Mouse (Mus musculus): ENCODE measurements around the gene Snf8.

DNA sequence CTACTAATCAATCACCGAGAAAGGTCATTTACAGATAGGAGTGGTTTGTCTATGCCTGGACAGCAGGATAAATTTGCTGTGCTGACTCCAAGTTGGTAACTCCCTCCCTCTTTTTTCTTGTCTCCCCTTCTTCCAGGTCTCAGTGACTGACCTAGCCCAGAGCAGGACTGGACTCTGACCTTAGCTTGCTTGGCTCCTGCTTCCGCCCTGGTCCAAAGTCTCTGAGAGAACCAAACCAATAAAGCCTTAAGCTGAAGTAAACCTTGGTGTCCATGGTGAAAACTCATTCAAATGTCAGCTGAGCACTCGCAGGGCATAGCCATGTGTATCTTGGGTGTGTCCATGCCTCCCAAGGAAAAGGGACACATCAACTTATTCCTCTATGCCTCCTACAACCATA, 4.1 kb upstream of the Snf8 start:
- no peak for TF ChIP-seq CTCF (IDR thresholded peaks at IDR 0.05; ENCODE audit: low read depth, low read length)
- no peak for TF ChIP-seq POLR2A (IDR thresholded peaks at IDR 0.05; ENCODE audit: borderline replicate concordance, low read depth, low read length)
